21 mouse cellular contexts compared by ENCODE assay signal in genomic region chr4:150846316-150846715, GRCm38 (mm10). TPM values are rescaled to one million over a fixed set of nuclear protein-coding genes. Genes with fewer than 3 reads are reported as not detected.
DNase-seq lines count a peak whose midpoint lies in the region; ATAC-seq and TF ChIP-seq lines count a peak whose summit lies in the region.
"Had no signal": no experiment of that assay in that cellular context is flagged by ENCODE, and none has a peak within 500 bp of the region (broad histone marks: within the 10 kb centered on the region; RNA-seq: fewer than 3 reads in every experiment).

No protein-coding gene starts in this region.

- H3K4me3 ChIP-seq in forebrain, embryonic 14.5 days (ENCODE audit: low read depth, low read length), result no peak overlapping the region
- no peak overlapping the region for H3K4me3 ChIP-seq in forebrain, embryonic 13.5 days
- H3K4me3 ChIP-seq in hindbrain, postnatal 0 days (ENCODE audit: low read length), result no peak overlapping the region
- H3K4me3 ChIP-seq in hindbrain, embryonic 13.5 days, result no peak overlapping the region
- H3K4me3 ChIP-seq in neural tube, embryonic 13.5 days, result no peak overlapping the region
- H3K4me3 ChIP-seq in neural tube, embryonic 15.5 days (replicated peaks), result no peak overlapping the region
- H3K4me3 ChIP-seq: embryonic facial prominence, embryonic 12.5 days; hindbrain, embryonic 12.5 days had no signal

- H3K9me3 ChIP-seq in forebrain, embryonic 14.5 days (replicated peaks; ENCODE audit: control insufficient read depth, low read length), result no peaks in the 10 kb centered on the region
- H3K9me3 ChIP-seq in forebrain, embryonic 13.5 days (replicated peaks), result no peaks in the 10 kb centered on the region
- no peaks in the 10 kb centered on the region for H3K9me3 ChIP-seq in hindbrain, postnatal 0 days (ENCODE audit: low read length)
- no peaks in the 10 kb centered on the region for H3K9me3 ChIP-seq in hindbrain, embryonic 13.5 days
- no peaks in the 10 kb centered on the region for H3K9me3 ChIP-seq in neural tube, embryonic 13.5 days
- no peaks in the 10 kb centered on the region for H3K9me3 ChIP-seq in neural tube, embryonic 15.5 days (replicated peaks)
- H3K9me3 ChIP-seq: embryonic facial prominence, embryonic 12.5 days; hindbrain, embryonic 12.5 days had no signal

- WGBS in forebrain, embryonic 14.5 days, result 17% methylated on average over 8 of the region's 8 CpGs
- WGBS in forebrain, embryonic 13.5 days, result 16% methylated on average over 8 of the region's 8 CpGs
- WGBS in hindbrain, postnatal 0 days, result 34% methylated on average over 8 of the region's 8 CpGs
- 51% methylated on average over 8 of the region's 8 CpGs for WGBS in hindbrain, embryonic 13.5 days
- 56% methylated on average over 8 of the region's 8 CpGs for WGBS in neural tube, embryonic 13.5 days
- 41% methylated on average over 8 of the region's 8 CpGs for WGBS in neural tube, embryonic 15.5 days

- H3K4me2 ChIP-seq in forebrain, embryonic 14.5 days (ENCODE audit: low read length), result no peak overlapping the region
- no peak overlapping the region for H3K4me2 ChIP-seq in forebrain, embryonic 13.5 days
- no peak overlapping the region for H3K4me2 ChIP-seq in hindbrain, postnatal 0 days (ENCODE audit: low read depth, low read length)
- no peak overlapping the region for H3K4me2 ChIP-seq in hindbrain, embryonic 13.5 days
- H3K4me2 ChIP-seq in neural tube, embryonic 13.5 days, result no peak overlapping the region
- H3K4me2 ChIP-seq in neural tube, embryonic 15.5 days, result no peak overlapping the region
- H3K4me2 ChIP-seq: embryonic facial prominence, embryonic 12.5 days; hindbrain, embryonic 12.5 days had no signal

- DNase-seq in forebrain, embryonic 14.5 days (ENCODE audit: low spot score), result peak; percentile 17
- peak; percentile 19 for DNase-seq in hindbrain, postnatal 0 days (ENCODE audit: low spot score)
- DNase-seq: adrenal gland, postnatal 25 days; cerebellum, adult 11 months; cerebellum, adult 8-10 months; embryo, embryonic 11 days; gastrocnemius, postnatal 25 days; heart, postnatal 10 days; heart, postnatal 4 days had no signal

- H3K9ac ChIP-seq in forebrain, embryonic 14.5 days (ENCODE audit: low read length), result no peak overlapping the region
- H3K9ac ChIP-seq in forebrain, embryonic 13.5 days, result no peak overlapping the region
- no peak overlapping the region for H3K9ac ChIP-seq in hindbrain, postnatal 0 days (replicated peaks; ENCODE audit: low read length)
- H3K9ac ChIP-seq in hindbrain, embryonic 13.5 days, result no peak overlapping the region
- H3K9ac ChIP-seq in neural tube, embryonic 13.5 days, result no peak overlapping the region
- no peak overlapping the region for H3K9ac ChIP-seq in neural tube, embryonic 15.5 days (replicated peaks)
- H3K9ac ChIP-seq: embryonic facial prominence, embryonic 12.5 days; hindbrain, embryonic 12.5 days had no signal

- no peak overlapping the region for H3K27ac ChIP-seq in forebrain, embryonic 14.5 days (ENCODE audit: low read depth, low read length)
- H3K27ac ChIP-seq in forebrain, embryonic 13.5 days, result no peak overlapping the region
- no peak overlapping the region for H3K27ac ChIP-seq in hindbrain, postnatal 0 days
- no peak overlapping the region for H3K27ac ChIP-seq in hindbrain, embryonic 13.5 days
- peak overlapping the region; percentile 4; the same call in 1 of the 2 replicates for H3K27ac ChIP-seq in neural tube, embryonic 13.5 days (replicated peaks)
- no peak overlapping the region for H3K27ac ChIP-seq in neural tube, embryonic 15.5 days (replicated peaks)
- H3K27ac ChIP-seq: embryonic facial prominence, embryonic 12.5 days; hindbrain, embryonic 12.5 days had no signal

- no peak for TF ChIP-seq CTCF in hindbrain, postnatal 0 days (IDR thresholded peaks at IDR 0.05; ENCODE audit: low read depth)

- no peaks in the 10 kb centered on the region for H3K36me3 ChIP-seq in forebrain, embryonic 14.5 days (ENCODE audit: control insufficient read depth, insufficient read depth, low read length)
- H3K36me3 ChIP-seq in forebrain, embryonic 13.5 days (ENCODE audit: poor library complexity, severe bottlenecking), result no peaks in the 10 kb centered on the region
- no peaks in the 10 kb centered on the region for H3K36me3 ChIP-seq in hindbrain, postnatal 0 days (ENCODE audit: insufficient read depth, low read length)
- no peaks in the 10 kb centered on the region for H3K36me3 ChIP-seq in hindbrain, embryonic 13.5 days
- no peaks in the 10 kb centered on the region for H3K36me3 ChIP-seq in neural tube, embryonic 13.5 days
- H3K36me3 ChIP-seq in neural tube, embryonic 15.5 days, result no peaks in the 10 kb centered on the region
- H3K36me3 ChIP-seq: embryonic facial prominence, embryonic 12.5 days; hindbrain, embryonic 12.5 days had no signal

- no peaks in the 10 kb centered on the region; the same call in 1 of the 2 replicates for H3K4me1 ChIP-seq in forebrain, embryonic 14.5 days (ENCODE audit: control insufficient read depth, insufficient read depth, low read length)
- peaks cover 15% of the 10 kb centered on the region for H3K4me1 ChIP-seq in forebrain, embryonic 13.5 days
- H3K4me1 ChIP-seq in hindbrain, postnatal 0 days (ENCODE audit: insufficient read depth, low read length), result no peaks in the 10 kb centered on the region
- peaks cover 4% of the 10 kb centered on the region for H3K4me1 ChIP-seq in hindbrain, embryonic 13.5 days (replicated peaks)
- peaks cover 22% of the 10 kb centered on the region for H3K4me1 ChIP-seq in neural tube, embryonic 13.5 days (replicated peaks)
- H3K4me1 ChIP-seq in neural tube, embryonic 15.5 days, result peaks cover 6% of the 10 kb centered on the region
- H3K4me1 ChIP-seq: embryonic facial prominence, embryonic 12.5 days had no signal

- ATAC-seq in forebrain, embryonic 14.5 days, result no peak
- ATAC-seq in forebrain, embryonic 13.5 days, result no peak
- ATAC-seq in hindbrain, postnatal 0 days, result 0 out of 2 replicates have a peak, but pooled peaks have one; percentile 15
- ATAC-seq in hindbrain, embryonic 13.5 days (ENCODE audit: low FRiP score), result no peak
- no peak for ATAC-seq in neural tube, embryonic 13.5 days (ENCODE audit: low read depth)
- ATAC-seq in neural tube, embryonic 15.5 days (ENCODE audit: low FRiP score), result no peak
- ATAC-seq: activated CD4-positive, CD25-positive, alpha-beta regulatory T cell, adult 4 months; forebrain, embryonic 16.5 days; inflammation-experienced regulatory T-cells, adult 6 months; intestine, postnatal 0 days; Patski had no signal

- no peaks in the 10 kb centered on the region for H3K27me3 ChIP-seq in forebrain, embryonic 14.5 days (replicated peaks; ENCODE audit: control insufficient read depth, insufficient read depth, low read length)
- H3K27me3 ChIP-seq in forebrain, embryonic 13.5 days, result peaks cover 5% of the 10 kb centered on the region; the same call in 1 of the 2 replicates
- no peaks in the 10 kb centered on the region for H3K27me3 ChIP-seq in hindbrain, postnatal 0 days (ENCODE audit: insufficient read depth, low read length)
- no peaks in the 10 kb centered on the region for H3K27me3 ChIP-seq in hindbrain, embryonic 13.5 days
- H3K27me3 ChIP-seq in neural tube, embryonic 13.5 days, result no peaks in the 10 kb centered on the region
- no peaks in the 10 kb centered on the region for H3K27me3 ChIP-seq in neural tube, embryonic 15.5 days (replicated peaks)
- H3K27me3 ChIP-seq: CH12.LX; embryonic facial prominence, embryonic 12.5 days; hindbrain, embryonic 12.5 days; Patski had no signal

RNA-seq across cellular contexts. Expression of gene Errfi1, which starts 7.4 kb away (rescaled TPM):
- polyA plus RNA-seq in forebrain, embryonic 14.5 days (2014; fragmentation: Nextera tagmentation; extraction: Ambion mirVana), result 17.4 and 19.1 TPM in 2 replicates
- polyA plus RNA-seq in forebrain, embryonic 13.5 days (2015; fragmentation: Nextera tagmentation; extraction: Ambion mirVana), result 13.7 TPM in 2 replicates
- total RNA-seq in hindbrain, postnatal 0 days (2014; rRNA removed), result 32.4 and 38.8 TPM in 2 replicates
- polyA plus RNA-seq in hindbrain, postnatal 0 days (2015; fragmentation: Nextera tagmentation; extraction: Ambion mirVana), result 22.2 and 23.2 TPM in 2 replicates
- 29.0 and 29.5 TPM in 2 replicates for polyA plus RNA-seq in hindbrain, embryonic 13.5 days (2015; fragmentation: Nextera tagmentation; extraction: Ambion mirVana)
- polyA plus RNA-seq in neural tube, embryonic 13.5 days (2015; fragmentation: Nextera tagmentation; extraction: Ambion mirVana), result 57.9 and 60.4 TPM in 2 replicates
- 51.8 and 57.4 TPM in 2 replicates for polyA plus RNA-seq in neural tube, embryonic 15.5 days (2015; fragmentation: Nextera tagmentation; extraction: Ambion mirVana)
